Mouse (Mus musculus) hindbrain, embryonic 15.5 days (tissue): ENCODE data around the gene Tmem56. TPM values are rescaled to one million over a fixed set of nuclear protein-coding genes. Genes with fewer than 3 reads are reported as not detected.

Experiments
- ATAC-seq: fragments of 200-750 bp; cut with Nextera tagmentation; 2 replicates; pipeline ENCODE4 v1.8.0; 2017; ENCODE audit warnings: low read depth, moderate number of reproducible peaks, moderate TSS enrichment; ENCODE audit not compliant: low FRiP score
- H3K27ac ChIP-seq: fragments of 300-500 bp; sonication (generic); replicated peaks from 2 replicates; pipeline ENCODE4 v1.5.1; 2015; ENCODE audit warnings: mild to moderate bottlenecking, inconsistent platforms
- H3K27me3 ChIP-seq: fragments of 300-500 bp; sonication (generic); 2 replicates; pipeline ENCODE4 v1.6.1; 2015; ENCODE audit warnings: control low read depth, inconsistent platforms
- H3K36me3 ChIP-seq: fragments of 300-500 bp; sonication (generic); 2 replicates; pipeline ENCODE4 v1.6.1; 2015; ENCODE audit warnings: control low read depth, inconsistent platforms
- H3K4me1 ChIP-seq: fragments of 300-500 bp; sonication (generic); replicated peaks from 2 replicates; pipeline ENCODE4 v1.6.1; 2015; ENCODE audit warnings: control low read depth, inconsistent platforms
- H3K4me2 ChIP-seq: fragments of 300-500 bp; sonication (generic); 2 replicates; pipeline ENCODE4 v1.6.1; 2015; ENCODE audit warnings: moderate library complexity, mild to moderate bottlenecking, inconsistent platforms
- H3K4me3 ChIP-seq: fragments of 300-500 bp; sonication (generic); 2 replicates; pipeline ENCODE4 v1.5.1; 2015; ENCODE audit warnings: mild to moderate bottlenecking, inconsistent platforms
- H3K9ac ChIP-seq: fragments of 300-500 bp; sonication (generic); 2 replicates; pipeline ENCODE4 v1.6.1; 2015; ENCODE audit warnings: inconsistent platforms
- H3K9me3 ChIP-seq: fragments of 300-500 bp; sonication (generic); 2 replicates; pipeline ENCODE4 v1.6.1; 2016; ENCODE audit warnings: control low read depth, inconsistent platforms
- WGBS: fragments of 180-500 bp; shearing (Covaris S2); methylation state at CpG from one replicate; pipeline ENCODE4 v1.1.7; 2015; 5-methylcytosine and 5-hydroxymethylcytosine counted together
- polyA plus RNA-seq: library from polyadenylated mRNA; unstranded; fragments of >200 nt; fragmentation: Nextera tagmentation; extraction: Ambion mirVana; gene quantifications from 2 replicates; pipeline ENCODE4 v1.2.1, GENCODE M21; 2015

Tmem56 gene
- 2.5 and 2.6 TPM in 2 replicates for polyA plus RNA-seq

DNA sequence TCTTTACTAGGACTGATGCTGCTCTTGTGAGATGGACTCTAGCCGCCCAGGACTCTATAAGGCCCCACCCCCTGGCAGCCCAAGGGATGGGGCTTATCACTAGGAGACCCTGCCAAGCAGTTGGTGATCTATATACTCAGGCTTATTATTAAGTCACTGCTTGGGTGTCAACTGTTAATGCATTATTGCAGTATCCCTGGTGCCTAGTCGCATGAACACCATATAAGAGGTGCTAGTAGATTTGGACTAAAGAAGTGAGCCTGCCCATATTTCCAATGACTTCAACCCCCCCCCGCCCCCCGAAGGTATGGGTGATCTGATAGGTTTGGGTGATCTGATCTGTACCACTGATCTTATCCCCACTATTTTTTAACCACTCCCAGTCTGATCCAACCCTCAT, at the start of gene Tmem56:
Tmem56 (minus strand) TSS at position 101 of the 400 bp plus-strand sequence.
- Histone ChIP-seq H3K4me1 (no peaks in the 10 kb centered on the region), H3K36me3 (no peaks in the 10 kb centered on the region), H3K9me3 (no peaks in the 10 kb centered on the region), H3K9ac (no peak within 1 kb of the TSS), H3K27ac (no peak within 1 kb of the TSS), H3K4me3 (no peak within 1 kb of the TSS), H3K4me2 (no peak within 1 kb of the TSS), H3K27me3 (no peaks in the 10 kb centered on the region)
- ATAC-seq: no peak
- 87% methylated on average over 4 of the region's 4 CpGs for WGBS

GRCm38 (mm10) chr3:121330244-121330646, 47.3 kb upstream of the Tmem56 start:
- Histone ChIP-seq H3K27me3 (no peaks in the 10 kb centered on the region), H3K36me3 (no peaks in the 10 kb centered on the region), H3K4me1 (no peaks in the 10 kb centered on the region), H3K4me2 (no peak overlapping the region), H3K9me3 (no peaks in the 10 kb centered on the region), H3K27ac (no peak overlapping the region), H3K9ac (no peak overlapping the region), H3K4me3 (no peak overlapping the region)
- WGBS: 65% methylated on average over 7 of the region's 7 CpGs
- no peak for ATAC-seq

- H3K27ac ChIP-seq: no peak overlapping the region
- ATAC-seq: no peak
- H3K4me1 ChIP-seq: no peaks in the 10 kb centered on the region
- 68% methylated on average over 10 of the region's 10 CpGs for WGBS
- no peaks in the 10 kb centered on the region for H3K27me3 ChIP-seq
- H3K9me3 ChIP-seq: no peaks in the 10 kb centered on the region
- no peak overlapping the region for H3K4me3 ChIP-seq
- no peak overlapping the region for H3K9ac ChIP-seq
- no peak overlapping the region for H3K4me2 ChIP-seq
- H3K36me3 ChIP-seq: no peaks in the 10 kb centered on the region
Observed at GRCm38 (mm10) chr3:121329647-121330046, 46.7 kb upstream of the Tmem56 start.

DNA sequence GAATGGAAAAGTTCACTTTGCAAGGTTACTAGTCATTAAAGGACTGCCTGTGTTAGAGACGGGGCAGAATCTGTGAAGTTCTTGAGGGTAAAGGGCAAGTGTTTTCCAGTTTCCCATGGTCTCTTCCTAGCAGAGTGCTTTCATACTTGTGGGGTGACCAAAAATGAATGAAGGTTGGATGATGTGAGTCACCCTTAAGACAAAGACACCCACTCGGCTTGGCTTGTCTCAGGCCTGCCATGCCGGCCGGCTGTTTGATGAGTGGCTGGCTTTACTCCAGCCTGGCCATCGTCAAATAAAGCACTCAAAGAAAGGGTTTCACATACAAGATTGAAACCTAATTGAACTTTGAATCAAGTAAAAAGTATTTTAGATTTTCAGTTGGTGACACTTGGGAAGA, 44.5 kb upstream of the Tmem56 start:
- Histone ChIP-seq H3K9ac (no peak overlapping the region), H3K4me1 (no peaks in the 10 kb centered on the region), H3K4me2 (no peak overlapping the region), H3K4me3 (no peak overlapping the region), H3K36me3 (no peaks in the 10 kb centered on the region), H3K27me3 (no peaks in the 10 kb centered on the region), H3K27ac (no peak overlapping the region), H3K9me3 (no peaks in the 10 kb centered on the region)
- ATAC-seq: 0 out of 2 replicates have a peak, but pooled peaks have one; percentile 54
- WGBS: 67% methylated on average over 5 of the region's 5 CpGs

GRCm38 (mm10) chr3:121323371-121323770, 40.5 kb upstream of the Tmem56 start:
- WGBS: 96% methylated on average over 15 of the region's 15 CpGs
- Histone ChIP-seq H3K27ac (no peak overlapping the region), H3K9me3 (no peaks in the 10 kb centered on the region), H3K27me3 (no peaks in the 10 kb centered on the region), H3K36me3 (no peaks in the 10 kb centered on the region; the same call in 1 of the 2 replicates), H3K9ac (no peak overlapping the region), H3K4me2 (no peak overlapping the region), H3K4me1 (no peaks in the 10 kb centered on the region), H3K4me3 (no peak overlapping the region)
- no peak for ATAC-seq

DNA sequence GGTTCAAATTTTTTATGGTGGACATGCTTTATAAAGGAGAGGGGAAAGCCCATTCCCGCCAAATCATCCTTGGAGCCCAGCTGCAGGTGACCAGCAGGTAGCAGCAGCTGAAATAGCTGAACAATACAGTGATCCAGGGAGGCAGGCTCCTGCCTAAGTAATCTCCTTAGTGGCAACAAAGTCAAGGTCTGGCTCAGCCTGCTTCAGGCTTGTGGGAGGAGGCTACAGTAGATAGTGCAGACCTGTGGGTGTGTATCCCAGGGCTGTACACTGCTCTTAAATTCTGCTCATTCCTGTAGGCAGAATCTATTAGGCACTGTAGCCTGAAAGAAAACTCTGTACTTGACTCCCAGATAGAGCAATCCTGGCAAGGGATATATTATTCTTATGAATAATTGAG, 38.0 kb upstream of the Tmem56 start:
- H3K36me3 ChIP-seq: no peaks in the 10 kb centered on the region; the same call in 1 of the 2 replicates
- 71% methylated on average over 1 of the region's 1 CpGs for WGBS
- H3K4me3 ChIP-seq: no peak overlapping the region
- no peak for ATAC-seq
- no peaks in the 10 kb centered on the region for H3K4me1 ChIP-seq
- no peak overlapping the region for H3K27ac ChIP-seq
- H3K9ac ChIP-seq: no peak overlapping the region
- H3K4me2 ChIP-seq: no peak overlapping the region
- no peaks in the 10 kb centered on the region for H3K9me3 ChIP-seq
- no peaks in the 10 kb centered on the region for H3K27me3 ChIP-seq

GRCm38 (mm10) chr3:121319906-121320305, 37.0 kb upstream of the Tmem56 start:
- H3K36me3 ChIP-seq: no peaks in the 10 kb centered on the region; the same call in 1 of the 2 replicates
- no peak overlapping the region for H3K4me3 ChIP-seq
- H3K4me2 ChIP-seq: no peak overlapping the region
- WGBS: 92% methylated on average over 6 of the region's 6 CpGs
- no peaks in the 10 kb centered on the region for H3K27me3 ChIP-seq
- H3K27ac ChIP-seq: no peak overlapping the region
- no peak for ATAC-seq
- H3K9ac ChIP-seq: no peak overlapping the region
- no peaks in the 10 kb centered on the region for H3K4me1 ChIP-seq
- no peaks in the 10 kb centered on the region for H3K9me3 ChIP-seq

DNA sequence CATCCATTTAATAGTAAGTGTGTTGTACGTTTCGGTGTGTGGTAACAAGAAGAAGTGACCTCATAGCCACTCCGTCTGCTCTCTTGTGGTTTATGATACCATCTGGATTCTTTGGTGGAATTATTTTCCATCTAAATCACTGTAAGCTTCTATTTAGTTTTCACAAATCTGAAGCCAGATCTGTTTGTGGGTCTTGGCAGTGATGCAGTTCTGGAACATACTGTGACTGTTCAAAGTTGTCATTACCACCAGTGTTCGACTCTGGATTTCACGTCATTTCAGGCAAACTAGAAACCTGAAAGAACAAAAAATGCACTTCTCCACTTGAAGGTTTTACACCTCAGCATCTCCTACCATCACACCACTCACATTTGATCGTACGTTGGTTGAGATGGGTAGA, 32.6 kb upstream of the Tmem56 start:
- Histone ChIP-seq H3K4me3 (no peak overlapping the region), H3K9me3 (no peaks in the 10 kb centered on the region), H3K9ac (no peak overlapping the region), H3K4me1 (no peaks in the 10 kb centered on the region), H3K4me2 (no peak overlapping the region), H3K27ac (no peak overlapping the region), H3K27me3 (no peaks in the 10 kb centered on the region), H3K36me3 (no peaks in the 10 kb centered on the region)
- ATAC-seq: no peak
- 95% methylated on average over 7 of the region's 7 CpGs for WGBS

- no peaks in the 10 kb centered on the region for H3K27me3 ChIP-seq
- no peaks in the 10 kb centered on the region for H3K36me3 ChIP-seq
- WGBS: 90% methylated on average over 6 of the region's 6 CpGs
- ATAC-seq: no peak
- no peak overlapping the region for H3K4me2 ChIP-seq
- peaks cover 4% of the 10 kb centered on the region; the same call in 1 of the 2 replicates for H3K4me1 ChIP-seq
- no peak overlapping the region for H3K4me3 ChIP-seq
- H3K9me3 ChIP-seq: no peaks in the 10 kb centered on the region
- H3K27ac ChIP-seq: no peak overlapping the region
- no peak overlapping the region for H3K9ac ChIP-seq
Observed at GRCm38 (mm10) chr3:121314149-121314548, 31.3 kb upstream of the Tmem56 start.

DNA sequence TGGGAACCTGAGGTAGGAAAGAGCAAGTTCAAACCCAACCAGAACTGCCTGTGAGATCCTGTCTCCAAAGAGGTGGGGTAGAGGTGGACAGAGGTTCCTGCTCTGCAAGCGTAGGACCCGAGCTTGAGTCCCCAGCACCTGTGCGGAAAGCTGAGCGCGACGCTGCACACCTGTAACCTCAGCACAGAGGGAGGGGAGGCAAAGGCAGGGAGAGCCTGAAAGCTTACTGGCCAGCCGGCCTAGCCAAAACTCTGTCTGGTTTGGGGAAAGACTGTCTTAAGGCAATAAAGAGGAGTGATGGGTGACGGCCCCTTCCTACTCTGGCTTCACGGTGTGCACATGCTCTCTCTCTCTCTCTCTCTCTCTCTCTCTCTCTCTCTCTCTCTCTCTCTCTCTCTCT, 30.1 kb upstream of the Tmem56 start:
- 65% methylated on average over 9 of the region's 9 CpGs for WGBS
- ATAC-seq: no peak

GRCm38 (mm10) chr3:121312426-121312825, 29.5 kb upstream of the Tmem56 start:
- ATAC-seq: no peak
- Histone ChIP-seq H3K4me2 (no peak overlapping the region), H3K9me3 (no peaks in the 10 kb centered on the region), H3K4me3 (no peak overlapping the region), H3K27me3 (no peaks in the 10 kb centered on the region), H3K27ac (no peak overlapping the region), H3K9ac (no peak overlapping the region), H3K4me1 (peaks cover 7% of the 10 kb centered on the region; the same call in 1 of the 2 replicates), H3K36me3 (no peaks in the 10 kb centered on the region)
- WGBS: 90% methylated on average over 6 of the region's 6 CpGs

More for the DNA sequence above, 30.1 kb upstream of the Tmem56 start:
- H3K4me3 ChIP-seq: no peak overlapping the region
- H3K27ac ChIP-seq: no peak overlapping the region
- H3K4me2 ChIP-seq: no peak overlapping the region
- H3K9ac ChIP-seq: no peak overlapping the region
- H3K4me1 ChIP-seq: peaks cover 7% of the 10 kb centered on the region; the same call in 1 of the 2 replicates
- H3K36me3 ChIP-seq: no peaks in the 10 kb centered on the region
- H3K9me3 ChIP-seq: no peaks in the 10 kb centered on the region
- no peaks in the 10 kb centered on the region for H3K27me3 ChIP-seq

DNA sequence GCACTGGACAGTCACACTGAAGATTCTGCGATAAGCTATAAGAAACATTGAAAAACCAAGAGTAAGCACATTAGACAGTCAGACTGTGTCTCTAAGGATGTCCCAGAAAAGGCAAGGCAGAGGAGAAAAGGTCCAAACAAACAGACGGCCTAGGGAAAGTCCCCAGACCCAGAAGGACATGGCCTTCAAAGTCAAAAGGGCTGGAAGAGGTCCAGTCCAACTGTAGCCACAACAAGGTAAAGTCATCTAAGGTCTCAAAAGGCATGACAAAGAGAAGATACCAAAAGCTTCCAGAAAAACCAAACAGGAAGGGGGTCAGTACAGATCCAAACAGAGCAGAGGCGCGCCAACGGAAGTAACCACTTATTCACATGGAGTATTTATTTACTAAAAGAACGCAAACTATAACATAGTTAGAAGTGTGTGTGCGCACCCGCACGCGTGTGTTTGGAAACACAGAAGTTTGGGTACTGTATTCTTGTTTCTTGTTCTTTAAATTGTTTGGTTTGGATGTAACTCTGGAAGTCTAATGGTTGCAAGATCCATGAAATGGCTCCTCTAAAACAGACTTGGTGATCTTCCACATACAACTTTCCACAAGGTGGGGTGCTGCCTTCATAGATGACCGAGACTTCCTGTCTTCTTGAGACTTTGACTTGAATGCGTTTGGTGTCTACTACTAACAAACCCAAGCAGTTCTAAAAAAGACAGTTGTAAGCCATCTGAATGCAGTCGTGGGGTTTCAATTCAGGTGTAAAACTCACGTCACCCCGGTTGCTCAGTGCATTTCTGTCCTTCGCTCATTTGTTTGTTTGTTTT, 27.2 kb upstream of the Tmem56 start:
- H3K9me3 ChIP-seq: no peaks in the 10 kb centered on the region
- no peak overlapping the region for H3K9ac ChIP-seq
- no peak for ATAC-seq
- no peaks in the 10 kb centered on the region for H3K27me3 ChIP-seq
- no peaks in the 10 kb centered on the region for H3K36me3 ChIP-seq
- H3K4me2 ChIP-seq: no peak overlapping the region
- H3K27ac ChIP-seq: no peak overlapping the region
- 89% methylated on average over 16 of the region's 16 CpGs for WGBS
- peaks cover 7% of the 10 kb centered on the region; the same call in 1 of the 2 replicates for H3K4me1 ChIP-seq
- H3K4me3 ChIP-seq: no peak overlapping the region
